ENCODE assay signal across 23 mouse cellular contexts in the genomic region with DNA sequence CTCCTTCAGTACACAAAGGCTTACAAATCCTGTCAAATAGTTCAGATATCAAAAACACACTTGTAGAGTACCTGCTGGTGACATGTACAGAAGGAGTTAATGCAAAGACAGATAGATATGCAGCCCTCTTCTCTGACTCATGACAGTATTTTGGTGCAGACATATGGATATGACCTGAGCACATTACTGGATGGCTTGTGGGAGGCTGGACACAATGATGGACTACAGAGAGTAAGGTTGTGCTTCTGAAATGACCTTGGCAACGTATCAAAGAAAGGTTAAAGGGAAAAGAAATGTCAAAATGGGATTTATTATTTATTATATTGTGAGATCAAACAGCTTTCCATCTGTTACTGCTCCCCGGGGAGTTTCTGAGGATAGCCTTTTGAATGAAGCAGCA.
"Had no signal": no experiment of that assay in that cellular context is flagged by ENCODE, and none has a peak within 500 bp of the region (broad histone marks: within the 10 kb centered on the region; RNA-seq: fewer than 3 reads in every experiment).

No protein-coding gene starts in this region.

- DNase-seq: forebrain, postnatal 0 days; gastrocnemius, postnatal 14 days; gastrocnemius, postnatal 36 days; heart, adult 11 months; heart, adult 2 months; heart, postnatal 14 days; heart, postnatal 36 days; kidney, adult 18-20 months; kidney, adult 8-10 months; kidney, postnatal 25 days; liver had no signal

- H3K4me1 ChIP-seq: heart, embryonic 13.5 days; heart, embryonic 15.5 days; hindbrain, embryonic 13.5 days; hindbrain, embryonic 15.5 days; intestine, embryonic 15.5 days; limb, embryonic 12.5 days had no signal

- H3K27me3 ChIP-seq: heart, embryonic 13.5 days; heart, embryonic 15.5 days; hindbrain, embryonic 13.5 days; hindbrain, embryonic 15.5 days; intestine, embryonic 15.5 days; limb, embryonic 12.5 days had no signal

- H3K27ac ChIP-seq: heart, adult 2 months; heart, embryonic 13.5 days; heart, embryonic 15.5 days; hindbrain, embryonic 13.5 days; hindbrain, embryonic 15.5 days; intestine, embryonic 15.5 days; layer of hippocampus, adult 2 months; left cerebral cortex, adult 2 months; limb, embryonic 12.5 days had no signal

- H3K9me3 ChIP-seq: heart, embryonic 13.5 days; heart, embryonic 15.5 days; hindbrain, embryonic 13.5 days; hindbrain, embryonic 15.5 days; intestine, embryonic 15.5 days; limb, embryonic 12.5 days had no signal

- H3K4me2 ChIP-seq: heart, embryonic 11.5 days; heart, embryonic 13.5 days; heart, embryonic 15.5 days; hindbrain, embryonic 13.5 days; hindbrain, embryonic 15.5 days; intestine, embryonic 15.5 days; limb, embryonic 12.5 days; liver, embryonic 11.5 days had no signal

- H3K4me3 ChIP-seq: heart, adult 2 months; heart, embryonic 13.5 days; heart, embryonic 15.5 days; hindbrain, embryonic 13.5 days; hindbrain, embryonic 15.5 days; intestine, embryonic 15.5 days; layer of hippocampus, adult 2 months; left cerebral cortex, adult 2 months; limb, embryonic 12.5 days had no signal

- H3K36me3 ChIP-seq: heart, embryonic 13.5 days; heart, embryonic 15.5 days; hindbrain, embryonic 13.5 days; hindbrain, embryonic 15.5 days; intestine, embryonic 15.5 days; limb, embryonic 12.5 days had no signal

- ATAC-seq: forebrain, postnatal 0 days; inflammation-experienced regulatory T-cells, adult 6 months; intestine, embryonic 15.5 days; intestine, postnatal 0 days had no signal

- H3K9ac ChIP-seq: forebrain, postnatal 0 days; heart, embryonic 13.5 days; heart, embryonic 15.5 days; hindbrain, embryonic 13.5 days; hindbrain, embryonic 15.5 days; intestine, embryonic 15.5 days; limb, embryonic 12.5 days had no signal
